Mouse (Mus musculus): Measurements from ENCODE around the gene Ppp4c.

GRCm38 (mm10) chr7:126785056-126785455 is 7.2 kb downstream of the Ppp4c start:
- TF ChIP-seq CTCF (IDR thresholded peaks at IDR 0.05; ENCODE audit: insufficient read depth, low read depth, low read length) (no peak), POLR2A (IDR thresholded peaks at IDR 0.05; ENCODE audit: insufficient read depth, low read depth, low read length) (no peak)

Measured in olfactory bulb, adult 2 months (tissue).